Mouse (Mus musculus) cerebellum, adult 9-10 months (tissue): ENCODE data around the gene Gstcd.

Source experiments
- DNase-seq: peaks from one replicate; pipeline ENCODE4 v3.0.0; 2022

The Gstcd gene

DNA sequence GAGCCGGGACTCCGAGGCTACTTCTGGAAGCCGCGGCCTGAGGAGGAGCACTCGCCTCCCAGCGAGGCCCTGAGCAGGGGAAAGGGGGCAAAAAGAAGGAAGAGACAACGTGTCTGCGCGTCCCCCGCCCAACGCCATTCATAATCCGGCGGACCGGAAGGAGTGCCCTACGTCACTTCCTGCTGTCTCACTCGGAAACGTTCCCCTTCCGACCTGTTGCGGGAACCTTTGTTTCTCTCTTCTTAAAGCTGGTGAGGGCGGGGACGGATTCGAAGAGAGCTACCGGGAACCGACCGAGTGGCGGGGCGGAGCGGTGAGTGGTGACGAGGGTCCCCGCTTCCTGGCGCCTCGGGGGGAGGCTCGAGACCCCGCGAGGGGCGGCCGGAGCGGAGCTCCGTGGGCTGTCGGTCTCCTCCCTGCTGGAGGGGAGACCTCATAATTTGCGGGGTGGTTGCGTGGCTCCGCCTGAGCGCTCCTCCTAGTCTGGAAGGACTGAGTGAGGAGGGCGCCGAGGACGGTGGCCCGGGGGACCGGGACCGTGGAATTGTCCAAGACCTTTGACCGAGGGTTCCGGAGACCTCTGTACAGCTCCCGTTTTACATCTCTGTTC lies at the start of gene Gstcd, which contains the start of gene Ints12:
Gene Gstcd (minus strand): TSS at position 370 of the 610 bp plus-strand sequence.
Gene Ints12 (plus strand): TSS at position 177 of the 610 bp plus-strand sequence.
- DNase-seq, result peak; percentile 96

- no peak for DNase-seq
These were observed 40.8 kb upstream of the Gstcd start for GRCm38 (mm10) chr3:133132611-133133010.

GRCm38 (mm10) chr3:133131372-133131771 lies 39.5 kb upstream of the Gstcd start:
- no peak for DNase-seq

DNA sequence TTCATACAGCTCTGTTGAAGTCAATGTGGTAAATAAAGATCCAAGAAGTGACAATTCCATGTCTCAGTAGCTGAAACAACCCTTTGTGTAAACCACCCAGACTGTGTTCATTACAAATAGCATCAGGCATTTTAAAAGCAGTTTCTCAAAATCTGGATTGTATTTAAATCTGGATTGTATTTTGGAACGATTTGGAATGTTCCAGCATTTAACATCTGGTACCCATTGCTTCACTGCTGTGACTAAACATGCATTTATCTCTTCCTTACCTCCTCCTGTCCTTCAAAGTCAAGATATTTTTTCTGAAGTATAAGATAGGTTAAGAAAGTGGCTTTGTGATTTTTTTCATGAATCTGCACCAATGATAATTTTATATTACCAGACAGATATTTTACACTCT lies 21.4 kb upstream of the Gstcd start:
- DNase-seq, result no peak

DNA sequence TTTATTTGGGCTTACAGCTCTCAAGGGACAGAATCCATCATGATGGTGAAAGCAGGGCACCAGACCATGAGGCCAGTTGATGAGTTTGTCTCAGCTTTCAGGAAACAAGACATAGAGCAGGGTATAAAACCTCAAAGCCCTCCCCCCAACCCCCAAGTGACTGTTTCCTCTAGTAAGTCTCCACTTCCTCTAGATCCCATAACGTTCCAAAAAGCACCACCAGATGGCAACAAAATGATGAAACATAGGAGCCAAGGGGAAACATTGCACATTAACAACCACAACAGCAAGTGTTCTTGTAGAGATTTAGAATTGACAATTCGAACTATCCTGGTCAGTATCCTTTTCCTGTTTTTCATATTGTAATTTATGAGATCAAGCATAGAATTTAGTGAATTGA lies 19.9 kb upstream of the Gstcd start:
- peak; percentile 32 for DNase-seq

DNA sequence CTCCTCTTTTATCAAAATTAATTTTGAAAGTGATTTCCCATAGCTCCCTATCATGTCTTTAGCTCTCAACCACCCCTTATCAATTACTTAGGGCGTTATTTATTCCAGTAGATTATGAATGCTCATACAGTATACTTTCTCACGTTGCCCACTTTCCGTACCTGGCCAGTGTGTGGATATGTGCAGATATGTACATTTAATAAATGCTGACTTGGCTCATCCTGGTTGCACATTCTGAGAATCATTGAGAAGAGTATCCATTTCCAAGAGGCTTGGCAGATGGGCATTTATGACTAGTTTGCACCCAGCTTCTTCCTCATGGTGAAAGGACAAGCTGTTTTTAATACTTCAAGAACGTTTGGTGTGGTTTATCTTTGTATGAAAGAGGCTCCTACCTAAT lies 18.0 kb upstream of the Gstcd start:
- DNase-seq, result no peak

DNA sequence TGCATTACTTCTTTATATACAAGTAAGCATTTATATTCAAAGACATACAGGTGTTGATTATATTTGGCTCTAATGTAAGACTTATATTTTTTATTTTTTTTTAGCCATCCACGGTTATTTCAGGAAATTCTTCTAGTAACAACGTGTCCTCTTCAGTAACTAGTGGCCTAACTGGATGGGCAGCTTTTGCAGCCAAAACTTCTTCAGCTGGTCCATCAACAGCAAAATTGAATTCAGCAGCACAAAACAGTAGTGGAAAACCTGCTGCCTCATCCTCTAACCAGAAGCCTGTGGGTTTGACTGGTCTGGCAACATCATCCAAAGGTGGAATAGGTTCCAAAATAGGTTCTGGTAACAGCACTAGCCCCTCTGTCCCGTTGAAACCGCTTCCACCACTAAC lies 16.9 kb upstream of the Gstcd start:
- DNase-seq, result no peak

GRCm38 (mm10) chr3:133104436-133104835 lies 12.6 kb upstream of the Gstcd start:
- DNase-seq, result no peak

DNA sequence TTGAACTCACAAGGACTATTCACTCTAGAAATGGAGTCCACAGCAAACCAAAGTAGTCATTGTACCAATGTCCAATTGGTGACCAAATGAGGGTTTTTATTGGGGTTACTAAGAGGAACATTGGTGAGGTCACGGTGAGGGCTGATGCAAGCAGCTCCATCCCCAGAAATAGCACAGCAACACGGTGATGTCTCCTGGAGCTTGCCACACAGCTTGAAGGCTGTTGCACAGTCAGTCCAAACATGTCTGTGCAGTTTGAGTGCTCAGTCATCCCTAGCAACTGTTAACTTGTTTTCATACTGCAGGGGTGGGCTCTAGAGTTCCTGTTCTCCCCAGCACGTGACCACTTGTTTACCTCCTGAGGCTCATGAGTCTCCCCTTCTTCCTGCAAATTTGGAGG lies 11.9 kb upstream of the Gstcd start:
- DNase-seq, result no peak

- no peak for DNase-seq
These were observed 7.1 kb upstream of the Gstcd start for GRCm38 (mm10) chr3:133098909-133099308.

DNA sequence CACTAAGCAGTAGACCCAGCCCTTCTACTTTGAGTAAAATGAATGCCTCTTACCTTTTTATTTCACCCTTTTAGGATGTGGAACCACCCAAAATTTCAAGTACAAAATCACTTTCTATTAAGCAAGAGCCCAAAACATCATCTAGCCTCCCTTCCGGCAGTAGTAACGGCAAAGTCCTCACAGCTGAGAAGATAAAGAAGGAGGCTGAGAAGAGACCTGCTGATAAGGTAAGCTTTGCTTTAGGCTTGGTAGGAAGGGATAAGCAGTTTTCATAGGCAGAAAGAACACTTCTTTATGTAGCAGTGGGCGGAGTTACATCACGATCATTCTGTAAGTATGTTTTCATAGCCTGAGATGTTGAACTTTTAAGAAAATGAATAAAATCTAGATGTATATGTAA lies 6.5 kb upstream of the Gstcd start:
- no peak for DNase-seq

DNA sequence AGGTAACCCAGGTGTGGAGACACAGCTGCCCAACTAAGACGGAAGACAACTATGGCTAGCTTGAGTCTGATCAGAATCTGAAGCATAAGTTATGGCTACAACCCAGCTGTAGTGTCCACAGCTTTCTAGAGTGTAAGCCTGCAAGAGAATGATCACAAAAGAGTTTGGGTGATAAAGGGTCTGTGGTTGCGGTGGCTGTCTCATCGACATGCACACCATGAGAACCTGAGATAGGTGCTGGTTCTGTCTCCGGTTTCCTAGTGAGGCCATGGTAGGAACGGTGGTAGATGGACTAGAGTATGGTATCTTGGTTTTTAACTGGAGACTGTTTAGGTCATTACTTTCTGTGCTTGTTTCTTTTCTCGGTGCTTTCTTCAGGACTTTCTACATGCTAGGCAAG lies 6.1 kb upstream of the Gstcd start:
- DNase-seq, result no peak

DNA sequence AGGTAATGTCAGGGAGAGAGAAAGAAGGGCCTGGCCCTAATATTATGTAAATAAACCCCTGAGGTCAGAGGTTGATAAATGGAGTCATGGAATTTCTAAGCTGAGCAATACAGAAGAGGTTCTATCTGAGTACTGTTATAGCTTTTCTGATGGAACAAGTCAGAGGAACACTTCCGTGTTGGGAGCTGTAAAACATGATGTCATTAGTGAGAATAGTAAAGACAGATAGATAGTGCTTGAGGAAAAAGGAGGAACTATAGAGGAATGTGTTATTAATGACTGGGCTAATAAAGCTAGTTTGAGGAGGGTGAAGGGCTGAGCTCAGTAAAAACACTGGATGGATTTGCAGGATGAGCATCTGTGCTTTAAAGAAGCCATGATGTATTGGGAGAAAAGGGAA lies 2.5 kb upstream of the Gstcd start:
- DNase-seq, result no peak

GRCm38 (mm10) chr3:133092936-133093335 lies 1.1 kb upstream of the Gstcd start:
- DNase-seq, result no peak

- no peak for DNase-seq
These were observed 531 bp upstream of the Gstcd start for GRCm38 (mm10) chr3:133092274-133092853.

GRCm38 (mm10) chr3:133091121-133091663 lies 641 bp downstream of the Gstcd start:
- DNase-seq, result no peak

DNA sequence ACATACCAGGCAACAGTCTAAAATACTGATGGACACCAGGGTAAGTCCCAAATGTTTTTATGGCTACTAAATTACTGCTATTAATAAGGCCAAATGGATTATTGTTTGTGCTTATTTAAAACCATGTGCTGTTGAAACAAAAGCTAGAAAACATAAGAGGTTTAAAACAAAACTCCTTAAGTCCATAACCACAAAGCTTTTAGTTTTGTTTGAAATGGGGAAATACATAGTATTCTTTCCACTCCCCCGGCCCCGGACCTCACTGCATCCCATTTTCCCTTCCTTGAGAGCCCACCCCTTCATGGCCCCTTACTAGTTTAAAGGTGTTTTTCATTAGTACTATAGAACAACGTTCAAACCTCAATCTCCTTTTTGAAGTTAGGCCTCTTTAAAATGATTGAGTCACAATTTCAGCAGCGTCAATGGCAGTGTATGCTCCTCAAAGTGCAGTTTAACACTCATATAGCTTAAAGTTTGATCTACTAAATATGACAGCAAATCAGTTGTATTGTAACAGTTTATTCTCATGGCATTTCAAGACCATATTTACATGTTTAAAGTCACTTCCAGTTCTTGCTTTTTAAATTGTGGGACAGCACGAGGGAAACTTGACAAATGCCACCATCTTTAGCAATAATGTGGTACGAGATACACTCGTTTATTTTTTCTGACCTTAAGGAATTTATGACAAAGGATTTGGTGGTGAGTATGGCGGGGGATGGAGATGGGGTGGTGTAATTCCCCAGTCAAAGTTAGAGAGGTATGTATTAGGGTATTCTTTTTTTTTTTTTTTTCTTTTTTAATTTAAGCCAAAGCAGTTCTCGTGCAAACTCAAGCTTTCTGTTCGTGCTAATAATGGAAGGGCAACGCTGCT lies 1.3 kb downstream of the Gstcd start:
- no peak for DNase-seq

GRCm38 (mm10) chr3:133085858-133086257 lies 6.0 kb downstream of the Gstcd start:
- peak; percentile 72 for DNase-seq

- DNase-seq, result no peak
These were observed 9.1 kb downstream of the Gstcd start for GRCm38 (mm10) chr3:133082736-133083135.

DNA sequence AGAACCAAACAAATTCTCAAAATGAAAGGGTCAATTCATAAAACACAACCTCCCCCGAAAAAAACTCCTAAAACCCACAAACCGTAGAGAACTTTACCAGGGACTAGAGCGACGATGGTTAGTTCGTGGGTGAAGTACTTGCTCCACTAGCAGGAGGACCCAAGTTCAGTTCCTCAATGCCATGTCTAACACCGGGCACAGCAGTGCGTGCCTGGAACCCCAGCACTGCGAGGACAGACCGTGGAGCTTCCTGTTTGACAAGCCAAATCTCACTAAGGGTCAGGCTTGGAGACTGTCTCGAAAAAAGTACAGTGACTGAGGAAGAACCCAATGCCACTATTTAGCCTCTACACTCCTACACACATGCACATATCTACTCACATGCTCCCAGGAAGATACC lies 16.3 kb downstream of the Gstcd start:
- DNase-seq, result no peak

DNA sequence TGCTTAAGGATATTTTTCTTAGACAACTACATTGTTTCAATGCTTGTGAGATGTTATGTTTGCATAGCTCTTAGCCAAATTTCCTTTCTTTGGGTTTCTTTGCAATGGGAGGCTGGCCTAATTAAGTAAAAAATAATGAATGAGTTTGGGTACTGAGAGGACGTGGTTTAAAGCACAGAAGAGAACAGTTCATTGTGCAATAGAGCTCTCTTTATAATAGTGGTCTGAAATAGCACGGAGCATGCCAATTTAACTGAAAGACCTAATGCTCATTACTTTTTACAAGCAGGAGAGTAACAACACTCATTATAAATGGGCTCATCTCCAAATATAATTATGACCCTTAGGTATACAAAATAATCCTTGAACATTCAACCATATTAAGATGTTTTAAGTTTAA lies 39.8 kb downstream of the Gstcd start:
- DNase-seq, result no peak

DNA sequence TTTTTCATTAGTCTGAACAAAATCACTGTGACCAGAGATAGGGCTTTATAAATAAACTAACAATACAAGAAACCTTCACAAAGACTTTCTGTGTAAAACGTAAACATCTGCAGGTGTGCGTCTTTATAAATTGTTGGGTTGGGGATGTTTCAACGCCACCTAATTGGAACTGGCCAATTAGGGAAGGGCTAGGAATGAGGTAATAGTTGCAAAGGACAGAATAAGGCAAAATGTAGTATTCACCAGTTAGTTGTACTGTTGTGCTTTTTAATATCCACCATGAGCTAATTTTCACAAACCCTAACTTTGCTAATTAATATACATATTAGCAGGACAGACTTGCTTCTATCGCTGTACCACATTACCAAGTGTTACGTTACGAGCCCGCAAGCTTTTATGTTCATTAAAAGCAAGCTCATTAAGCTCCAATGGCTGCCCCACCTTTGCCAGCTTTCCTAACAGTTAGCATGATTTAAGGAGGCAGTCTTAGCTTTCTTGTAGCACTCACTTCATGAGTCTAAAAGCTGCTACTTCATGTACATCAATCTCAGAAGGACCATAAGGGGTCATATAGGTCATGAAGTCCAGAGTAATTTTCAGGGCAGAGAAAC lies 58.6 kb downstream of the Gstcd start:
- DNase-seq, result no peak

- DNase-seq, result no peak
These were observed 64.9 kb downstream of the Gstcd start for GRCm38 (mm10) chr3:133026977-133027376.
